Mouse (Mus musculus) embryonic facial prominence, embryonic 13.5 days (tissue): ENCODE data around the gene Fbxo46. TPM values are rescaled to one million over a fixed set of nuclear protein-coding genes. Genes with fewer than 3 reads are reported as not detected.
"Not testable (repeated sequence)": the region's sequence is repeated elsewhere in the genome, so short reads cannot be mapped to it uniquely, and the experiment has no call there.

Experiments
- ATAC-seq: fragments of 200-750 bp; cut with Nextera tagmentation; 2 replicates; pipeline ENCODE4 v1.8.0; 2017; ENCODE audit warnings: low read depth; ENCODE audit not compliant: insufficient number of reproducible peaks, insufficient read depth, low FRiP score, low TSS enrichment
- H3K27ac ChIP-seq: fragments of 300-500 bp; sonication (generic); 2 replicates; pipeline ENCODE4 v1.5.1; 2015; ENCODE audit warnings: moderate library complexity, mild to moderate bottlenecking, inconsistent platforms
- H3K27me3 ChIP-seq: fragments of 300-500 bp; sonication (generic); 2 replicates; pipeline ENCODE4 v1.6.1; 2015; ENCODE audit warnings: mild to moderate bottlenecking, inconsistent platforms
- H3K36me3 ChIP-seq: fragments of 300-500 bp; sonication (generic); 2 replicates; pipeline ENCODE4 v1.6.1; 2015; ENCODE audit warnings: mild to moderate bottlenecking, inconsistent platforms
- H3K4me1 ChIP-seq: fragments of 300-500 bp; sonication (generic); 2 replicates; pipeline ENCODE4 v1.6.1; 2015; ENCODE audit warnings: inconsistent platforms
- H3K4me2 ChIP-seq: fragments of 300-500 bp; sonication (generic); 2 replicates; pipeline ENCODE4 v1.6.1; 2015; ENCODE audit warnings: moderate library complexity, mild to moderate bottlenecking, inconsistent platforms
- H3K4me3 ChIP-seq: fragments of 300-500 bp; sonication (generic); 2 replicates; pipeline ENCODE4 v1.5.1; 2015; ENCODE audit warnings: mild to moderate bottlenecking, inconsistent platforms
- H3K9ac ChIP-seq: fragments of 300-500 bp; sonication (generic); 2 replicates; pipeline ENCODE4 v1.6.1; 2015; ENCODE audit warnings: mild to moderate bottlenecking, inconsistent platforms
- H3K9me3 ChIP-seq: fragments of 300-500 bp; sonication (generic); 2 replicates; pipeline ENCODE4 v1.6.1; 2016; ENCODE audit warnings: inconsistent platforms
- WGBS: fragments of 180-500 bp; shearing (Covaris S2); methylation state at CpG from one replicate; pipeline ENCODE4 v1.1.7; 2015; ENCODE audit warnings: mixed read lengths; 5-methylcytosine and 5-hydroxymethylcytosine counted together
- polyA plus RNA-seq: library from polyadenylated mRNA; unstranded; fragments of >200 nt; fragmentation: Nextera tagmentation; extraction: Ambion mirVana; gene quantifications from 2 replicates; pipeline ENCODE4 v1.2.1, GENCODE M21; 2015

Gene Fbxo46
- 15.3 and 16.6 TPM in 2 replicates for polyA plus RNA-seq

DNA sequence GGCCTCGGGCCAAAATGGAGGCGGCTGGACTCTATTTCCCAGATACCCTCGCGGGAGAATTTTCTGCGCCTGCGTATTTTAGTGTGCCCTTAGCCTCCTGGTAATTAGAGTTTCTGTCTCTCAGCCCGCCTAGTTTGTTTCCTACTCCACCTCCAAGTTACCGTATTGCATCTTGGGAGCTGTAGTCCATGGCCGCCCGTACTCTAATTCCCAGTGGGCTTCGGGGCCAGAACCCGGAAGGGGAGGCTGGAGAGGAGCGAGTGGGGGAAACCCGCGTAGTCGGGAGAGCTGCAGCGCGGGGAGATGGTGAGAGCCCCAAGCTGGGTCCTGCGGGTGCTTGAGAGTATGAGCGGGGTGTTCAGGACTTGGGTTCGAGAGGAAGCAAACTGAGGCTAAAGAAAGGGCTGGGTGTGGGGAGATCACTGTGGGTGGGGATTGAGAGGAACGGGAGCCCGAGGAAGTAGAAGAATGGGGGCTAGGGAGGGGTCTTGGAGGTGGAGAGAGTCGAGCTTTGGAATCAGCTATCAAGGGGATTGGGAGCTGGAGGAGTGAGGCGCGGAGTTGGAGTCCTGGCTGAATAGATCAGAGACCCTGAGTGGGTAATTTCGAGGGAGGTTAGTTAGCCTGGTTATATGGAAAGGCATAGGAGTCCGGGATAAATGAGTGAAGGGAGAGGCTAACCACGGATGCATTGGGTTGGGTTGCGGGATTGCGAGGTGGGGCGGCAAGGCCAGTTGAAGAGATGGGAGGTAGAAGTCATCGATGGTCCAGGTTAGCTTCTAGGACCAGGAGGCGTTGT, at the start of gene Fbxo46:
Fbxo46 (plus strand) TSS at position 229 of the 799 bp plus-strand sequence.
- peak; percentile 95 for ATAC-seq
- Histone ChIP-seq H3K9ac (peak within 1 kb of the TSS; percentile 85), H3K27me3 (peaks cover 7% of the 10 kb centered on the region; the same call in 1 of the 2 replicates), H3K4me2 (peak within 1 kb of the TSS; percentile 90), H3K27ac (peak within 1 kb of the TSS; percentile 44; the same call in 1 of the 2 replicates), H3K4me3 (peak within 1 kb of the TSS; percentile 72), H3K36me3 (no peaks in the 10 kb centered on the region), H3K9me3 (no peaks in the 10 kb centered on the region; the same call in 1 of the 2 replicates), H3K4me1 (peaks cover 23% of the 10 kb centered on the region)
- 2% methylated on average over 34 of the region's 34 CpGs for WGBS

DNA sequence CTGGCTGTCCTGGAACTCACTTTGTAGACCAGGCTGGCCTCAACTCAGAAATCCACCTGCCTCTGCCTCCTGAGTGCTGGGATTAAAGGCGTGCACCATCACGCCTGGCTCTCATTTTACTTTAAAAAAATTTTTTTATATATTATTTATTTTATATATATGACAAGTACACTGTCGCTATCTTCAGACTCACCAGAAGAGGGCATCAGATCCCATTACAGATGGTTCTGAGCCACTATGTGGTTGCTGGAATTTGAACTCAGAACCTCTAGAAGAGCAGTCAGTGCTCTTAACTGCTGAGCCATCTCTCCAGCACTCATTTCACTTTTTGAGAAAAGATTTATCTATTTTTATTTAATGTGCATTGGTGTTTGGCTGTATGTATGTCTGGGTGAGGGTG, 48.6 kb upstream of the Fbxo46 start:
- not testable (repeated sequence) for H3K4me2 ChIP-seq, H3K9me3 ChIP-seq, H3K36me3 ChIP-seq, ATAC-seq, H3K27ac ChIP-seq, H3K4me1 ChIP-seq, H3K9ac ChIP-seq, H3K4me3 ChIP-seq
- 63% methylated on average over 3 of the region's 3 CpGs for WGBS
- peaks cover 18% of the 10 kb centered on the region for H3K27me3 ChIP-seq

DNA sequence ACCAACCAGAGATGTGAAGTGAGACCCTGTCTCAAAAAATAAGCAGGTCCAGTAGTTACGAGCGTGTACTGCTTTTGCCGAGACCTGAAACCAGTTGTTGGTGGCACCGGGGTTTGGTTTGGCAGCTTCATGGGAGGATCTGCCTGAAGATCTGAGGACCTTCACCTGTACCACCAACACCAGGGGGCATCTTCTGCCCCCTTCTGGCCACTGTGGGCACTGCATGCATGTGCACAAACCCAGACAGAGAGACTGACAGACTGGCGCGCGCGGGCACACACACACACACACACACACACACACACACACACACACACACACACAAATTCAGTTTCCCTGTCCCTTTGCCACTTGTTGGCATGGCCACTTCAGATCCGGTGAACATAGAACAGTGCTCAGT, 46.2 kb upstream of the Fbxo46 start:
- no peaks in the 10 kb centered on the region for H3K27me3 ChIP-seq
- no peak overlapping the region for H3K4me3 ChIP-seq
- no peak for ATAC-seq
- H3K9me3 ChIP-seq, result no peaks in the 10 kb centered on the region
- H3K4me1 ChIP-seq, result peaks cover 19% of the 10 kb centered on the region
- H3K36me3 ChIP-seq, result peaks cover 7% of the 10 kb centered on the region
- no peak overlapping the region for H3K4me2 ChIP-seq
- no peak overlapping the region for H3K27ac ChIP-seq
- 85% methylated on average over 9 of the region's 9 CpGs for WGBS
- no peak overlapping the region for H3K9ac ChIP-seq

DNA sequence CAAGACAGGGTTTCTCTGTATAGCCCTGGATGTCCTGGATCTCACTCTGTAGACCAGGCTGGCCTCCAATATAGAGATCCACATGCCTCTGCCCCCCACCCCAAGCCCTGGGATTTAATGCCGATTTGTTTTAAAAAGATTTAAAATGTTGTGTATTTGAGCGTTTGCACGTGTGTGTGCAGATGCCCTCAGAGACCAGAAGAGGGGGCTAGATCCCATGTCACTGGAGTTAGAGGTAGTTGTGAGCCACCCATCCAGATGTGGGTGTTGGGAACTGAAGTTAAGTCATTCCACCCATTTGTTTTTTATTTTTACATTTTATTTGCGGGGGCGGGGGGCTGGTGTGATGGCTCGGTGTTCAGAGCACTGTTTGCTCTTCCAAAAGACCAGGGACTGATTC, 45.2 kb upstream of the Fbxo46 start:
- Histone ChIP-seq H3K4me2 (no peak overlapping the region), H3K9ac (no peak overlapping the region), H3K36me3 (peaks cover 17% of the 10 kb centered on the region), H3K4me3 (no peak overlapping the region), H3K27me3 (no peaks in the 10 kb centered on the region), H3K9me3 (no peaks in the 10 kb centered on the region), H3K27ac (no peak overlapping the region), H3K4me1 (peaks cover 19% of the 10 kb centered on the region)
- ATAC-seq, result no peak
- WGBS, result 89% methylated on average over 6 of the region's 6 CpGs

DNA sequence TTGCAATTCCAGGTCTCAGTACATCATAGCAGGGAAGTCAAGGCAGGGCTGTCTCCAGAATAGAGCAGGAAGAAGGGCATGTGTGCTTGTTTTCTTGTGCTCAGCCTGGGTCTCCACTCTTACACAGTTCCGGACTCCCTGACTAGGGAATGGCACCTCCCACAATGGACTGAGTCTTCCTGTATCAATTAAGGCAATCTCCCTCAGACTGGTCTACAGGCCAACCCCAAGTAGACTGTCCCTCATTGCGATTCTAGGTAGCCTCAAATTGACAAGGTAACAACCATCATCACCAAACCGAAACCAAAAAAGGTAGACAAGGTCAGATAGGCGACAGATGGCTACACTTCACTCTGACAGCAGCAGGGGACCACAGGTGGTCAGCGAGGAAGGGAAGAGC, 44.4 kb upstream of the Fbxo46 start:
- WGBS, result 60% methylated on average over 5 of the region's 5 CpGs

DNA sequence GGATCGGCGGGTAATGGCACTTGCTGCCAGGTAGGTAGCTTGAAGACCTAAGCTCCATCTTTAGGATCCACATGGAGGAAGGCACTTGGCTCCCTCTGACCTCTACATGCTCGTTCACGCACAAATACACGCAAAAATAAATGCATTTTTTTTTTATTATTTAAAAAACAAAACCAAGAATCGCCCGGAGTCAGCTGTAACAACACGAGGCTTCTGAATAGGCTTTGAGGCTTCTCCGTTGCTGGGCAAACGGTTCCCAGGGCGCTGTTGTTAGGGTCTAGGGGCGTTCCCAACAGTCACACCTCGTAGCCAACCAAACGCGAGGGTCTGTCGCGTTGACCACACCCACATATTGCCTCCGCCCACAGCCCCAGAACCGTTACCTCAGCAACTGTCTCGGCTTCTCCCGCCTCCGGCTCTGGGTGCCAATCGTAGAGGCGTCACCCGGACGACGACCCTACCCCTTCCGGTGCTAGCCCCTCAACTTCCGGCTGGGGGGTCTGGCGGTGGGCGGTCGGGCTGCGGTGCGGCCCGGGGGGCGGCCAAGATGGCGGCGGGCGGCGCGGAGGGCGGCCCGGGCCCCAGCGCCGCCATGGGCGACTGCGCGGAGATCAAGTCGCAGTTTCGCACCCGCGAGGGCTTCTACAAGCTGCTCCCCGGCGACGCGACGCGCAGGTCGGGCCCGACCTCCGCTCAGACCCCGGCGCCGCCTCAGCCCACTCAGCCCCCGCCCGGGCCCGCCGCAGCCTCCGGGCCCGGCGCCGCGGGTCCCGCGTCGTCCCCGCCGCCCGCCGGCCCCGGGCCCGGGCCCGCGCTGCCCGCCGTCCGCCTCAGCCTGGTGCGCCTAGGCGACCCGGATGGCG, 43.7 kb upstream of the Fbxo46 start, which contains the start of gene Dmwd:
Dmwd (plus strand) TSS at position 505 of the 863 bp plus-strand sequence.
- peak within 1 kb of the TSS; percentile 75 for H3K27ac ChIP-seq
- peaks cover 31% of the 10 kb centered on the region for H3K36me3 ChIP-seq
- no peaks in the 10 kb centered on the region for H3K9me3 ChIP-seq
- peaks cover 19% of the 10 kb centered on the region for H3K4me1 ChIP-seq
- WGBS, result under 1% methylated on average over 86 of the region's 91 CpGs
- H3K4me2 ChIP-seq, result peak within 1 kb of the TSS; percentile 94
- H3K9ac ChIP-seq, result peak within 1 kb of the TSS; percentile 99
- ATAC-seq, result peak; percentile 99
- H3K4me3 ChIP-seq, result peak within 1 kb of the TSS; percentile 100
- H3K27me3 ChIP-seq, result no peaks in the 10 kb centered on the region

More for the DNA sequence above, 44.4 kb upstream of the Fbxo46 start:
- Histone ChIP-seq H3K9ac (no peak overlapping the region), H3K4me3 (peak overlapping the region; percentile 100), H3K27ac (no peak overlapping the region), H3K36me3 (peaks cover 24% of the 10 kb centered on the region), H3K27me3 (no peaks in the 10 kb centered on the region), H3K4me1 (peaks cover 19% of the 10 kb centered on the region), H3K9me3 (no peaks in the 10 kb centered on the region), H3K4me2 (peak overlapping the region; percentile 94)
- no peak for ATAC-seq

DNA sequence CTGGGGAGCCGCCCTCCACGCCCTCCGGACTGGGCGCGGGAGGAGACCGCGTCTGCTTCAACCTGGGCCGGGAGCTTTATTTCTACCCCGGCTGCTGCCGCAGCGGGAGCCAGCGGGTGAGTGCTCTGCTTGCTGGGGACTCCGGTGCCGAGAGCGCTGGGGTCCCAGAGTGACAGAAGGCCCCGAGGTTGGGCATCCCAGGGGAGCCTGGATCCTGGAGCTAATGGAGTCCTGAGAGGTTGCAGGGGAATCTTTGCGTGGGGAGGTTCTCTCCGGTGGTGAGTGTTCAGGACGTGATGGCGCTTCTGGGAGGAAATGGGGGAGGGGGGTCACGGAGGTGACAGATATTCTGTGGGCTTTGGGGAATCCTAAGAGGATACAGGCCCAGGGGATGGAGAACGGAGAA, 43.1 kb upstream of the Fbxo46 start:
- H3K4me3 ChIP-seq, result peak overlapping the region; percentile 100
- H3K9me3 ChIP-seq, result no peaks in the 10 kb centered on the region
- H3K27ac ChIP-seq, result peak overlapping the region; percentile 75
- under 1% methylated on average over 22 of the region's 22 CpGs for WGBS
- peaks cover 37% of the 10 kb centered on the region for H3K36me3 ChIP-seq
- no peak for ATAC-seq
- peak overlapping the region; percentile 99 for H3K9ac ChIP-seq
- H3K4me1 ChIP-seq, result peaks cover 19% of the 10 kb centered on the region
- H3K4me2 ChIP-seq, result peak overlapping the region; percentile 94
- H3K27me3 ChIP-seq, result no peaks in the 10 kb centered on the region

DNA sequence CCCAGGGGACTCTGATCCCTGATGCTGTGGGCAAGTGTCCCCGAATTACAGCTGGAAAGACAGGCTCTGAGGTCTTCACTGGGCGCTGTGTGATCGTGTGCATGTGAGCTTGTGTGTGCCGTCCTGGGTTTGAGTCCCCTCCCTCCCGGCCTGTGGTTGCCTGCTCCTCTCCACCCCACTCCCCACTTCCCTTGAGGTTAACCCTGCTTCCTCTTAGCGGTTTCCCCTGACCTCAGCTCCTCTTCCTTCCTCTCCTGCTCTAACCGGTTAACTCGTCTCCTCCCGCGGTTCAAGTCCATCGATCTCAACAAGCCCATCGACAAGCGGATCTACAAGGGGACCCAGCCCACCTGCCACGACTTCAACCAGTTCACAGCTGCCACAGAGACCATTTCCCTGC, 41.9 kb upstream of the Fbxo46 start:
- Histone ChIP-seq H3K4me1 (peaks cover 29% of the 10 kb centered on the region), H3K9ac (peak overlapping the region; percentile 99), H3K4me3 (peak overlapping the region; percentile 100), H3K27me3 (no peaks in the 10 kb centered on the region), H3K4me2 (peak overlapping the region; percentile 94), H3K27ac (no peak overlapping the region), H3K9me3 (no peaks in the 10 kb centered on the region), H3K36me3 (peaks cover 49% of the 10 kb centered on the region)
- WGBS, result 68% methylated on average over 14 of the region's 14 CpGs
- no peak for ATAC-seq

DNA sequence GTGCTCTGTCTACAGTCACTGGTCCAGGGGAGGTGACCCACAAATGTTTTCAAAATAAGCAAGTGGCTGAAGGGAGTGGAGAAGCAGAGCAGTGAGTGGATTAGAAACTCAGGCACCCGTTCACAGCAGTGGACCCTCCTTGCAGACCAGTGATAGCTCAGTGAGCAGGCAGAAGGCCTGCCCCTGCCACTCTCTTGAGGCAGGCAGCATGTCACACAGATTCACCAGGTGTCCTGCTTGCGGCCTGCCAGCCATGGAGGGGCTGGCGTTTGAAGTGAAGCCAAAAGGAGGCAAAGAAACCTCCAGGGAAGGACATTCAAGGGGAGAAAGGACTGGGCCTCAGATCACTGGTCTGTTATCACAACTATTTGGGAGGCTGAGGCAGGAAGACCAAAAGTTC, 40.9 kb upstream of the Fbxo46 start:
- no peak for ATAC-seq
- H3K9ac ChIP-seq, result no peak overlapping the region
- peaks cover 59% of the 10 kb centered on the region for H3K36me3 ChIP-seq
- no peaks in the 10 kb centered on the region for H3K27me3 ChIP-seq
- H3K27ac ChIP-seq, result no peak overlapping the region
- H3K4me3 ChIP-seq, result no peak overlapping the region
- no peak overlapping the region for H3K4me2 ChIP-seq
- no peaks in the 10 kb centered on the region for H3K9me3 ChIP-seq
- H3K4me1 ChIP-seq, result peaks cover 38% of the 10 kb centered on the region
- WGBS, result 86% methylated on average over 3 of the region's 3 CpGs

DNA sequence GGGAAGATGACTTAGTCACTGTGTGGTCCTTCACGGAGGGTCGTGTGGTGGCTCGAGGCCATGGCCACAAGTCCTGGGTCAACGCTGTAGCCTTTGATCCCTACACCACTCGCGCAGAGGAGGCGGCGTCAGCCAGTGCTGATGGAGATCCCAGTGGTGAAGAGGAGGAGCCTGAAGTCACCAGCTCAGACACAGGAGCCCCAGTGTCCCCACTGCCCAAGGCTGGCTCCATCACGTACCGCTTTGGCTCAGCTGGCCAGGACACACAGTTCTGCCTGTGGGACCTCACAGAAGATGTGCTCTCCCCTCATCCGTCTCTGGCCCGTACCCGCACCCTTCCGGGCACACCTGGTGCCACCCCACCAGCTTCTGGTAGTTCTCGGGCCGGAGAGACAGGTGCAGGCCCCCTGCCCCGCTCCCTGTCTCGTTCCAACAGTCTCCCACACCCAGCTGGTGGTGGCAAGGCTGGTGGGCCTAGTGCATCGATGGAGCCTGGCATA, 39.2 kb upstream of the Fbxo46 start:
- no peak overlapping the region for H3K4me3 ChIP-seq
- H3K27ac ChIP-seq, result no peak overlapping the region
- 81% methylated on average over 19 of the region's 19 CpGs for WGBS
- no peak for ATAC-seq
- peaks cover 65% of the 10 kb centered on the region for H3K36me3 ChIP-seq
- no peak overlapping the region for H3K9ac ChIP-seq
- no peaks in the 10 kb centered on the region for H3K27me3 ChIP-seq
- H3K4me1 ChIP-seq, result peaks cover 52% of the 10 kb centered on the region
- no peaks in the 10 kb centered on the region for H3K9me3 ChIP-seq
- H3K4me2 ChIP-seq, result no peak overlapping the region

DNA sequence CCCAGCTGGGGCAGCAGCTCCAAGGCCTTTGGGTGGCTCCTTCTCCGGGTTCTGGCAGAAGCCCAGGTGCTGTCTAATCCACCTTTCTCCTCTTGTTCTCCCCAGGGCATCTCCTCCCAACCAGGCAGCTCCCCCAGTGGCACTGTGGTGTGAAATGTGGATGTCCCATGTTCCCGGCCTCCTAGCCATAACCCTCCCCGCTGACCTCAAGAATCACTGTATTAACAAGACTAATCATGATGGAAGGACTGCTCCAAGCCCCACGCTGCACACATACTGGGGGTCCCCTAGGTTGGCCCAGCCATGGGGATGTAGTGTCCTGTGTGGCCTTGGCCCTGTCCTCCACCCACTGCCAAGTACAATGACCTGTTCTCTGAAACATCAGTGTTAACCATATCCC, 37.5 kb upstream of the Fbxo46 start:
- Histone ChIP-seq H3K27me3 (no peaks in the 10 kb centered on the region), H3K36me3 (peaks cover 69% of the 10 kb centered on the region), H3K4me3 (no peak overlapping the region), H3K9me3 (no peaks in the 10 kb centered on the region), H3K9ac (peak overlapping the region; percentile 32; the same call in 1 of the 2 replicates), H3K4me1 (peaks cover 56% of the 10 kb centered on the region), H3K4me2 (no peak overlapping the region), H3K27ac (no peak overlapping the region)
- no peak for ATAC-seq
- WGBS, result 85% methylated on average over 4 of the region's 4 CpGs
